Mouse (Mus musculus) cortical plate, adult 2 months (tissue): ENCODE results near the gene Oxsr1. TPM values are rescaled to one million over a fixed set of nuclear protein-coding genes. Genes with fewer than 3 reads are reported as not detected.
A peak's percentile ranks its signal among the peaks of the same experiment; 100 is the strongest.

Experiments used
- H3K27ac ChIP-seq: fragments of 200-500 bp; 2 replicates; pipeline ENCODE4 v1.5.1; 2012; ENCODE audit warnings: low read length, control low read depth, inconsistent platforms; ENCODE audit not compliant: insufficient read depth
- H3K4me1 ChIP-seq: fragments of 200-500 bp; 2 replicates; pipeline ENCODE4 v1.6.1; 2011; ENCODE audit warnings: low read length; ENCODE audit not compliant: control insufficient read depth, insufficient read depth
- H3K4me3 ChIP-seq: fragments of 200-500 bp; 2 replicates; pipeline ENCODE4 v1.5.1; 2011; ENCODE audit warnings: mild to moderate bottlenecking, low read length, control low read depth; ENCODE audit not compliant: insufficient read depth
- CTCF ChIP-seq: fragments of 200-500 bp; IDR thresholded peaks from 2 replicates; pipeline ENCODE4 v1.5.1; 2011; ENCODE audit warnings: mild to moderate bottlenecking, control low read depth, low read length; ENCODE audit not compliant: insufficient read depth; ENCODE audit errors: extremely low read depth
- POLR2A ChIP-seq: fragments of 200-500 bp; IDR thresholded peaks from 2 replicates; pipeline ENCODE4 v1.6.1; 2011; ENCODE audit warnings: mild to moderate bottlenecking, low read length, control low read depth; ENCODE audit not compliant: insufficient read depth; ENCODE audit errors: extremely low read depth
- polyA plus RNA-seq: library from polyadenylated mRNA; depleted of rRNA; stranded (reverse); fragments of >200 nt; gene quantifications from 2 replicates; pipeline ENCODE4 v1.2.3, GENCODE M21; 2012; rRNA removed

Oxsr1 gene
- polyA plus RNA-seq, 1 experiment = 46.9 TPM

DNA sequence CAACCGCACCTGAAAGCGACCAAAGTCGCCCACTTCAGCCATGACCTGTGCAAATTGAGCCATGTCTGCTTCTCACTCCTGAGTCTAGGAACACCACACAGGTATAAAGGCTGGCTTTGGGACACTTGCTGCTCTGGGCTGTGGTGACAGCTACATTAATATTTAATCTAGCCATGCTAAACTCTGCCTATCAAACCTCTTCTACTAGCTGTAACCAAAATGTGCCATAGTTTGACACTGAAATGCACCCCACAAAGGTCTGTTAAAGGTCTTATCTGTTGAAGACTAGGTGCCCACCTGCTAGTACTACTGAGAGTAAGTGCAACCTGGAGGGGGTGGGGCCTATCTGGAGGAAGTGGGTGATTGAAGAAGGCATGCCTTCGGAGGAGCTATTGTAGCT is 113.2 kb downstream of the Oxsr1 start, which contains the start of gene Slc22a13:
TSS of gene Slc22a13 (minus strand) at position 101 of the 400 bp plus-strand sequence.
- Histone ChIP-seq H3K4me1 (no peaks in the 10 kb centered on the region), H3K27ac (no peak within 1 kb of the TSS), H3K4me3 (no peak within 1 kb of the TSS)
- TF ChIP-seq CTCF (no peak), POLR2A (no peak)

DNA sequence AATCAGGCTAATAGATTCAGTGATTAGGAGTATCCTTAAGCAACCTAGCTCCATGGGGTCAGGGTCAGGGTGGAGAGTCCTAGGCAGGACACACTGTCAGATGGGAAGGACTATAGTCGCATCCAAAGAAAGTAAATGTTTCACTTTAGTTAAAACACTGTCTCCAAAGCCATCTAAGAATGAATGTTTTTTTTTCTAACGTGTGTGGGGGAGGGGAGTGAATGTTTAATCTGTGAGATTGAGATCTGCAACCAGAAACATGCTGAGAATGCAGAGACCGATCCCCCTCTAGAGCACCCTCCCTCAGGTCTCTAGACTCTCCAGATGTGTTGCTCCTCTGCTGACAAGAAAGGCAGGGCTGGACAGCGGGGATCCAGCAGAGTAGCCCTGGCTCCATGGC is 115.1 kb downstream of the Oxsr1 start:
- TF ChIP-seq POLR2A (no peak), CTCF (no peak)
- no peak overlapping the region for H3K4me3 ChIP-seq
- H3K4me1 ChIP-seq = no peaks in the 10 kb centered on the region
- H3K27ac ChIP-seq = no peak overlapping the region

DNA sequence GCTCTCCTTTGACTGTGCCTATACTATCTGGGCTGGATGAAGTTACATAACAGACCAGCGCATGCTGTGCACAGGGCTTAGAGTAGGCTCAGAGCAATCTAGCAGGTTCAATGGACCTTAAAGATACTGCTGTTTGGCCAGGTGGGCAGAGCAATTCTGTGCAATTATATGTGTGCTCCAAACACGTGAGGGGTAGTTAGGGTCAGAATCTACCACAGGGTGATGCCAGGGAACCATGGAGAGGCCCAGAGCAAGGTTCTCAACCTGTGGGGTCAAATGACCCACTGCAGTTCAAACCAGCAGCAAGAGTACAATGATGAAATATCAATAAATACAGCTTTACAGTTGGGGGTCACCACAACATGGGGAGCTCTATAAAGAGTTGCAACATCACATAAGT is 115.6 kb downstream of the Oxsr1 start:
- no peak overlapping the region for H3K27ac ChIP-seq
- H3K4me3 ChIP-seq = no peak overlapping the region
- no peaks in the 10 kb centered on the region for H3K4me1 ChIP-seq
- TF ChIP-seq POLR2A = no peak
- no peak for TF ChIP-seq CTCF

DNA sequence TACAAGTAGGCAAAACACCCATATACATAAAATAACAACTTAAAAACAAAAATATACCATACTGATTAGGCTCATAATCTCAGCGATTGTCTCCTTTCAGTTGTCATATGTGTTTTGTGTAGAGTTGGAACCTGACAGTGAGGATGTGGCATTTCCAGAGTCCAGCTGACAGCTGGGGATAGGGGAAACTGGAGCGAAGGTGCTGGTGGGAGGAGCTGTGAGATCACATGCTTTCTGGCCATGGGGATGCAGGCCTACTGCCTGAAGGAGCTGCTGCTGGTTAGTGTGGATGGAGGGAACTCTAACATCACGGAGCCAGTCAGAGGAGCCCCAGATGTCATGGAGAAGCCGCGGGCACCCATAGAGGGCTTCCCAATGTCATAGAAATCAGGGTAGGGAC is 116.5 kb downstream of the Oxsr1 start:
- Histone ChIP-seq H3K27ac (no peak overlapping the region), H3K4me1 (no peaks in the 10 kb centered on the region), H3K4me3 (no peak overlapping the region)
- TF ChIP-seq CTCF (no peak), POLR2A (no peak)

DNA sequence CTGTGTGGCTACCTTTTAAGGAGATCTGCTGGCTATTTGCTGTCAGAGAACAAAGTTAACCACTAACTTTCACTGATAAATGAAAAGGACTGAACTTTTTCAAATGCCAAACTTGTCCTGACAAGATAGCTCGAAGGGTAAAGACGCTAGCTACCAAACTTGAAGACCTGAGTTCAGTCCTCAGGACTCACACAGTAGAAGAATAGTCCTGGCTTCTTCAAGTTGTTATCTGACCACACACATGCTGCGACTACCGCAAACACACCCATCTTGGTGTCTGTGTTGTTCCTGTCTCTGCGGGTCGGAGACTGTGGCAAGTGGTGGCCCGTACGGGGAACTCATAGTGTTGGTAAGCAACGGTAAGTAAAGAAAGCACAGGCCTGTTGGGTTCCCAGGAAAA is 118.6 kb downstream of the Oxsr1 start:
- no peaks in the 10 kb centered on the region for H3K4me1 ChIP-seq
- TF ChIP-seq CTCF = no peak
- no peak for TF ChIP-seq POLR2A
- H3K27ac ChIP-seq = no peak overlapping the region
- no peak overlapping the region for H3K4me3 ChIP-seq

DNA sequence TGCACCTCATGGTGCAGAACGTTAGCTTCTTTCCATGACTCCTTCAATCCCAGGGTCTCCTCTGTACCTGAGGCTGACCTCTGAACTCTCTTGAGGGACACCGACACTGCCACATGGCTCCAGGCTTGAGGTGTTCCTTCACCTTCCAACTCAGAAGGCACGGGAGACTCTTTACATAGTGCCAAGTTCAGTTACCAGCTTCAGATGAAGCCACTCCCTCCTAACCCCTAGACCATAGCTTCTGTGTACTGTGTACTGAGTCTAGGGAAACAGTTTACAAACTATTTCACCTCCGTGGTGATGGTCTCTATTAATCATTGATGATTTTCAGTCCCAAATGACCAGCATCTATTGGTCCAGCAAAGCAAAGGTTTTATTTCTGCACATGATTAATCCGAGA is 120.6 kb downstream of the Oxsr1 start:
- Histone ChIP-seq H3K27ac (no peak overlapping the region), H3K4me3 (no peak overlapping the region), H3K4me1 (no peaks in the 10 kb centered on the region)
- TF ChIP-seq CTCF (no peak), POLR2A (no peak)

- Histone ChIP-seq H3K4me1 (no peaks in the 10 kb centered on the region), H3K27ac (no peak overlapping the region), H3K4me3 (no peak overlapping the region)
- TF ChIP-seq CTCF (no peak), POLR2A (no peak)
These were observed 122.9 kb downstream of the Oxsr1 start for GRCm38 (mm10) chr9:119199151-119199861.

- no peak for TF ChIP-seq POLR2A
- TF ChIP-seq CTCF = peak; percentile 58
- H3K4me3 ChIP-seq = no peak overlapping the region
These were observed 129.8 kb downstream of the Oxsr1 start for GRCm38 (mm10) chr9:119192202-119192990.

More at GRCm38 (mm10) chr9:119192202-119192990, 129.8 kb downstream of the Oxsr1 start:
- Histone ChIP-seq H3K27ac (no peak overlapping the region), H3K4me1 (no peaks in the 10 kb centered on the region)

Other genes with a start within 250 kb of the Oxsr1 start
- gene Plcd1, start 228.9 kb downstream of the Oxsr1 start, polyA plus RNA-seq = 21.7 and 24.2 TPM in 2 replicates
- gene Dlec1, start 219.9 kb downstream of the Oxsr1 start, polyA plus RNA-seq = 4.4 and 4.6 TPM in 2 replicates
- gene Acaa1b, start 165.3 kb downstream of the Oxsr1 start, polyA plus RNA-seq = 1.0 and 1.5 TPM in 2 replicates
- not detected in 2 replicates for gene Gm47289, start 163.3 kb downstream of the Oxsr1 start, polyA plus RNA-seq
- gene Slc22a13, start 113.3 kb downstream of the Oxsr1 start, polyA plus RNA-seq = not detected in 2 replicates
- gene Acaa1a, start 17.2 kb upstream of the Oxsr1 start, polyA plus RNA-seq = 141 and 149 TPM in 2 replicates
- 5.4 TPM in 2 replicates for gene Myd88, start 19.0 kb upstream of the Oxsr1 start, polyA plus RNA-seq
- gene Xylb, start 35.0 kb upstream of the Oxsr1 start, polyA plus RNA-seq = 7.8 and 8.2 TPM in 2 replicates
- 0.29 TPM in 1 of 2 replicates, not detected in the other for gene Slc22a14, start 43.1 kb upstream of the Oxsr1 start, polyA plus RNA-seq
- gene Acvr2b, start 79.7 kb upstream of the Oxsr1 start, polyA plus RNA-seq = 4.8 and 5.8 TPM in 2 replicates
- gene Exog, start 122.5 kb upstream of the Oxsr1 start, polyA plus RNA-seq = 17.9 and 18.1 TPM in 2 replicates